Mouse (Mus musculus) limb, embryonic 14.5 days (tissue): ENCODE results near the gene Rptor. TPM values are rescaled to one million over a fixed set of nuclear protein-coding genes. Genes with fewer than 3 reads are reported as not detected.

Source experiments
- ATAC-seq: fragments of 200-750 bp; cut with Nextera tagmentation; 2 replicates; pipeline ENCODE4 v1.8.0; 2017; ENCODE audit warnings: low read depth, moderate number of reproducible peaks, moderate TSS enrichment; ENCODE audit not compliant: low FRiP score
- DNase-seq: peaks from one replicate; pipeline ENCODE4 v3.0.0-alpha.2; 2015; ENCODE audit warnings: low spot score
- H3K27ac ChIP-seq: fragments of 300-500 bp; sonication (generic); replicated peaks from 2 replicates; pipeline ENCODE4 v1.5.1; 2014; ENCODE audit warnings: low read depth, mild to moderate bottlenecking, low read length, moderate library complexity, mixed read lengths
- H3K27me3 ChIP-seq: fragments of 300-500 bp; sonication (generic); 2 replicates; pipeline ENCODE4 v1.6.1; 2014; ENCODE audit warnings: low read length, mixed read lengths; ENCODE audit not compliant: control insufficient read depth, insufficient read depth
- H3K36me3 ChIP-seq: fragments of 300-500 bp; sonication (generic); 2 replicates; pipeline ENCODE4 v1.6.1; 2014; ENCODE audit warnings: mild to moderate bottlenecking, low read length, moderate library complexity, mixed read lengths; ENCODE audit not compliant: control insufficient read depth, insufficient read depth
- H3K4me1 ChIP-seq: fragments of 300-500 bp; sonication (generic); 2 replicates; pipeline ENCODE4 v1.6.1; 2014; ENCODE audit warnings: antibody characterized with exemption, low read length, mixed read lengths; ENCODE audit not compliant: control insufficient read depth, insufficient read depth
- H3K4me2 ChIP-seq: fragments of 300-500 bp; sonication (generic); replicated peaks from 2 replicates; pipeline ENCODE4 v1.6.1; 2014; ENCODE audit warnings: low read depth, mild to moderate bottlenecking, low read length, moderate library complexity; ENCODE audit not compliant: severe bottlenecking
- H3K4me3 ChIP-seq: fragments of 300-500 bp; sonication (generic); replicated peaks from 2 replicates; pipeline ENCODE4 v1.5.1; 2014; ENCODE audit warnings: low read length
- H3K9ac ChIP-seq: fragments of 300-500 bp; sonication (generic); 2 replicates; pipeline ENCODE4 v1.6.1; 2014; ENCODE audit warnings: mild to moderate bottlenecking, low read depth, low read length, moderate library complexity; ENCODE audit not compliant: severe bottlenecking
- H3K9me3 ChIP-seq: fragments of 300-500 bp; sonication (generic); 2 replicates; pipeline ENCODE4 v1.6.1; 2016; ENCODE audit warnings: low read length; ENCODE audit not compliant: control insufficient read depth
- POLR2A ChIP-seq: fragments of 200-500 bp; IDR thresholded peaks from 2 replicates; pipeline ENCODE4 v1.8.0; 2012; ENCODE audit warnings: inconsistent platforms, mild to moderate bottlenecking, moderate library complexity, borderline replicate concordance; ENCODE audit not compliant: insufficient read depth, insufficient read length; ENCODE audit errors: extremely low read depth
- WGBS: fragments of 180-500 bp; shearing (Covaris S2); extraction: QIAGEN DNeasy Blood & Tissue Kit; methylation state at CpG from one replicate; pipeline ENCODE4 v1.1.7; 2014; 5-methylcytosine and 5-hydroxymethylcytosine counted together
- polyA plus RNA-seq, 2 experiments: library from polyadenylated mRNA; depleted of rRNA in 1 of 2; stranded (reverse) in 1 of 2; unstranded in 1 of 2; fragments of >200 nt; fragmentation: Nextera tagmentation in 1 of 2; extraction: Ambion mirVana in 1 of 2; gene quantifications; 2 replicates each; pipeline versions ENCODE4 v1.2.1 to v1.2.3; 2012 to 2014

Rptor gene
- polyA plus RNA-seq, 2 experiments = 13.7 to 24.3 TPM

DNA sequence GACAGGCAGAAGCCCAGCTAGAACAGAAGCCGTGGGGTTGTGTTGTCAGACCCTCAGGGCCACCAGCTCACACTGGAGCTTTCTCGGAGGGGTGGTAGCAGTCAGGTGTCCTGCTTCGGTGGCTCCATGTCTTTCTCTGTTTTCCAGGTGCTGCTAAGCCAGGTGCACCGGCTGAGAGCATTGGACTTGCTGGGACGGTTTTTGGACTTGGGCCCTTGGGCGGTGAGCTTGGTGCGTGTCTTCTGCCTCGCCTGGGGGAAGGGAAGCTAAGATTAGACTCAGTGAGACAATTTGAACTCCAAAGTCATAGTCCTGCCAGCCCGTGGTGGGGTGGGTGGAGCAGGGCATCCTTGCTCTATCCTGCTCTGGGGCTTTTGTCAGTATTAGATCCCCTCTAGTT, 218.8 kb downstream of the Rptor start:
- Histone ChIP-seq H3K9me3 (no peaks in the 10 kb centered on the region), H3K4me3 (no peak overlapping the region), H3K9ac (no peak overlapping the region), H3K36me3 (peaks cover 51% of the 10 kb centered on the region), H3K27ac (no peak overlapping the region), H3K4me1 (no peaks in the 10 kb centered on the region), H3K27me3 (no peaks in the 10 kb centered on the region), H3K4me2 (no peak overlapping the region)
- WGBS = 83% methylated on average over 9 of the region's 9 CpGs
- ATAC-seq (no peak), DNase-seq (no peak)
- TF ChIP-seq POLR2A = no peak

GRCm38 (mm10) chr11:119824072-119824649, 221.5 kb downstream of the Rptor start:
- Histone ChIP-seq H3K4me3 (no peak overlapping the region), H3K27ac (no peak overlapping the region), H3K4me2 (no peak overlapping the region), H3K9me3 (no peaks in the 10 kb centered on the region), H3K27me3 (no peaks in the 10 kb centered on the region), H3K4me1 (no peaks in the 10 kb centered on the region), H3K36me3 (peaks cover 53% of the 10 kb centered on the region), H3K9ac (no peak overlapping the region)
- TF ChIP-seq POLR2A = no peak
- DNase-seq (no peak), ATAC-seq (no peak)
- WGBS = 89% methylated on average over 6 of the region's 6 CpGs

- Histone ChIP-seq H3K9ac (no peak overlapping the region), H3K4me3 (no peak overlapping the region), H3K27ac (no peak overlapping the region), H3K4me2 (no peak overlapping the region), H3K9me3 (no peaks in the 10 kb centered on the region), H3K36me3 (peaks cover 49% of the 10 kb centered on the region), H3K27me3 (no peaks in the 10 kb centered on the region), H3K4me1 (no peaks in the 10 kb centered on the region)
- ATAC-seq = no peak
- DNase-seq = no peak
- 93% methylated on average over 6 of the region's 6 CpGs for WGBS
- TF ChIP-seq POLR2A = no peak
Measured at GRCm38 (mm10) chr11:119825783-119826182, 223.1 kb downstream of the Rptor start.

- Histone ChIP-seq H3K27ac (no peak overlapping the region), H3K27me3 (no peaks in the 10 kb centered on the region), H3K4me3 (no peak overlapping the region), H3K36me3 (peaks cover 51% of the 10 kb centered on the region), H3K9ac (no peak overlapping the region), H3K4me2 (no peak overlapping the region), H3K9me3 (no peaks in the 10 kb centered on the region), H3K4me1 (no peaks in the 10 kb centered on the region)
- ATAC-seq (no peak), DNase-seq (no peak)
- WGBS = 61% methylated on average over 4 of the region's 4 CpGs
- TF ChIP-seq POLR2A = no peak
Measured at GRCm38 (mm10) chr11:119826239-119826638, 223.5 kb downstream of the Rptor start.

GRCm38 (mm10) chr11:119829116-119829515, 226.4 kb downstream of the Rptor start:
- peaks cover 41% of the 10 kb centered on the region for H3K36me3 ChIP-seq
- 91% methylated on average over 3 of the region's 3 CpGs for WGBS
- no peak overlapping the region for H3K27ac ChIP-seq
- no peak overlapping the region for H3K4me3 ChIP-seq
- no peaks in the 10 kb centered on the region for H3K27me3 ChIP-seq
- TF ChIP-seq POLR2A = no peak
- H3K4me1 ChIP-seq = no peaks in the 10 kb centered on the region
- no peaks in the 10 kb centered on the region for H3K9me3 ChIP-seq
- DNase-seq (no peak), ATAC-seq (no peak)
- H3K4me2 ChIP-seq = no peak overlapping the region
- H3K9ac ChIP-seq = no peak overlapping the region

- no peak for ATAC-seq
- no peak for TF ChIP-seq POLR2A
Measured at GRCm38 (mm10) chr11:119831682-119832081, 229.0 kb downstream of the Rptor start.

More at GRCm38 (mm10) chr11:119831682-119832081, 229.0 kb downstream of the Rptor start:
- Histone ChIP-seq H3K4me1 (no peaks in the 10 kb centered on the region), H3K4me2 (no peak overlapping the region), H3K27ac (no peak overlapping the region), H3K27me3 (no peaks in the 10 kb centered on the region), H3K36me3 (peaks cover 36% of the 10 kb centered on the region), H3K9me3 (no peaks in the 10 kb centered on the region), H3K4me3 (no peak overlapping the region), H3K9ac (no peak overlapping the region)
- WGBS = 86% methylated on average over 7 of the region's 7 CpGs
- no peak for DNase-seq
